Mouse (Mus musculus) urinary bladder, adult 2 months (tissue): ENCODE results near the gene Etaa1. TPM values are rescaled to one million over a fixed set of nuclear protein-coding genes. Genes with fewer than 3 reads are reported as not detected.
"Not testable (repeated sequence)": the region's sequence is repeated elsewhere in the genome, so short reads cannot be mapped to it uniquely, and the experiment has no call there.

Experiments used
- DNase-seq: peaks from one replicate; pipeline ENCODE4 v3.0.0; 2022; ENCODE audit warnings: low spot score
- polyA plus RNA-seq: library from polyadenylated mRNA; depleted of rRNA; stranded (reverse); fragments of >200 nt; gene quantifications from 2 replicates; pipeline ENCODE4 v1.2.3, GENCODE M21; 2012; rRNA removed

The Etaa1 gene
- polyA plus RNA-seq = 5.0 TPM in 2 replicates

- DNase-seq = peak; percentile 83
Measured at GRCm38 (mm10) chr11:17953231-17954134, at the start of gene Etaa1. TSS of gene Etaa1 (minus strand) at chr11:17953875.

DNA sequence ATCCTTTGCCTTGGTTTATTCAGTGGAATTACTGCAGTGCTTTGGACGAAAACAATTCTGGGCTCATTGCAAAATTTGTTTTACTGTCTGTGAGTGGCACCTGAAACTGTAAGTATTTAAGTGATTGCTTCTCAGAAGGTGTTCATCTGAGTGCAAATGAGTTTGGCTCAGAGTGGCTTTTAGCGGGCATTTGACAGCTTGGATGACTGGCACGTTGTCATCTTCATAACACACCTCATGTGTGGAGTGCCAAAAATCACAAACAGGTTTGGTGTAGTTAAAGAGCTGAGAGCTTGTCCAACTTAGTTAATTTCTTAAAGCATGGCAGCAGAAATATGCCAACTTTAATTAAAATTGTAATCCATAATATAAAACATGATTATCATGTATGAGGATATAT lies 40.5 kb upstream of the Etaa1 start:
- no peak for DNase-seq

DNA sequence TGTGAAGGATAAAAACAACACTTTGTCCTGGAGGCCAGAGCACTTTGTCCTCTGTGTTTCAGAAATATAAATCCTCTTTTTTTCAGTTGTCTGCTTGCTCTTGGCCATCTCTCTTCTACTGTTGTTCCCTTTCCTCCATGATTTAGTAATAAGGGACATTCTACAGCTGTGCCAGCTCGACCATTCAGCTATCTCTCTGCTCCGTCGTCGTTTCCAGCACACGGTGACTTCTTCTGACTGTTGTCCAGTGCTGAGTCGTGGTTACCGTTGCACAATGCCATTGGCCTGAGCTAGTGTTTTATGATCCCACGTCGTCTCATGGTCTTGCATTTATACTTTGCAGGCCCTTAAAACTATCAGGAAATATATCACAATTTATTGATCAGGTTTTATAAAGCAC lies 38.6 kb upstream of the Etaa1 start:
- DNase-seq = no peak

- DNase-seq = no peak
Measured at GRCm38 (mm10) chr11:17983331-17983730, 29.7 kb upstream of the Etaa1 start.

GRCm38 (mm10) chr11:17981246-17981645 lies 27.6 kb upstream of the Etaa1 start:
- no peak for DNase-seq

GRCm38 (mm10) chr11:17975581-17975980 lies 21.9 kb upstream of the Etaa1 start:
- no peak for DNase-seq

- no peak for DNase-seq
Measured at GRCm38 (mm10) chr11:17952791-17953190, 884 bp downstream of the Etaa1 start.

- no peak for DNase-seq
Measured at GRCm38 (mm10) chr11:17951336-17951735, 2.3 kb downstream of the Etaa1 start.

GRCm38 (mm10) chr11:17939168-17939567 lies 14.5 kb downstream of the Etaa1 start:
- no peak for DNase-seq

DNA sequence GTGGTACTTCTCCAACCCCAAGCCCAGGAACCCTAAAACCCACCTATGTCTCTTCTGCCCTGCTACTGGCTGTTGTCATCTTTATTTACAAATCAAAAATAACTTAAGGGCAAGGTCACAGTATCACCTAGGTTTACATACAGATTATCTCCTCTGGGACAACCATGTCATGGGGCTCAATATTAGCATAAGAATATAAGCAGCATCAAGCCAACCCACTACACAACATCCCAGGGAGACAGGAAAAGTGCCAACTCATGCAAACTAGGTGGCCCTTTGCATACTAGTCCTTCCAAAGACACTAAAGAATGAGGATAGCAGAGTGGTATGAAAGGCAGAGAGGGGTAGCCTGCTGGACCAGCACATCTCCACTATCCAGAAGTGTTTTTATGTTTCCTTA lies 15.7 kb downstream of the Etaa1 start:
- DNase-seq = no peak

DNA sequence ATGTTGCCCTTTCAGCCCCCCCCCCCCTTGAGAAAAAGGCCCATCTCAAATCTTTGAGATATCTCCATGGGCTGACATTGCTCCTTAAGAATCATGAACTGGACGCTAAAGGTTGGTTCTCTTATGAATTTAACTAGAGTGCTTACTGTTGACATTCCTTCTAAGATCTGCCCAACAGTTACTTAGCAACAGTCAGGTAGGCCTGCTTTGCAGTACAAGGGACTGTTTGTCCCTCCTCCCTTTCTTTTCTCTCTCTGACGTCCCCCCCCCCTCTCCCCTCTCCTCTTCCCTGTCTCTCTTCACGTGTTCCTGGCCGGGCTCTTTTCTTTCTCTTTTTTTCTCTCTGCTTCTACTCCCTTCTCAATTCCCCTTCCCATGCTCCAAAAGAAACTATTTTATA lies 35.8 kb downstream of the Etaa1 start:
- DNase-seq = no peak

- no peak for DNase-seq
Measured at GRCm38 (mm10) chr11:17917101-17917500, 36.6 kb downstream of the Etaa1 start.

GRCm38 (mm10) chr11:17916486-17916885 lies 37.2 kb downstream of the Etaa1 start:
- DNase-seq = no peak

- not testable (repeated sequence) for DNase-seq
Measured at GRCm38 (mm10) chr11:17900996-17901395, 52.7 kb downstream of the Etaa1 start.
